Mouse (Mus musculus) intestine, embryonic 16.5 days (tissue): Measurements from ENCODE around the gene Eya2. TPM values are rescaled to one million over a fixed set of nuclear protein-coding genes. Genes with fewer than 3 reads are reported as not detected.
A peak's percentile ranks its signal among the peaks of the same experiment; 100 is the strongest.
"Not testable (repeated sequence)": the region's sequence is repeated elsewhere in the genome, so short reads cannot be mapped to it uniquely, and the experiment has no call there.

ENCODE experiments used
- ATAC-seq: fragments of 200-750 bp; cut with Nextera tagmentation; 2 replicates; pipeline ENCODE4 v1.8.0; 2017; ENCODE audit warnings: moderate TSS enrichment, moderate library complexity
- H3K27ac ChIP-seq: fragments of 300-500 bp; sonication (generic); 2 replicates; pipeline ENCODE4 v1.5.1; 2014; ENCODE audit warnings: mild to moderate bottlenecking, low read length
- H3K27me3 ChIP-seq: fragments of 300-500 bp; sonication (generic); replicated peaks from 2 replicates; pipeline ENCODE4 v1.6.1; 2014; ENCODE audit warnings: low read length, control low read depth, mixed read lengths; ENCODE audit not compliant: control insufficient read depth, insufficient read depth
- H3K36me3 ChIP-seq: fragments of 300-500 bp; sonication (generic); 2 replicates; pipeline ENCODE4 v1.6.1; 2014; ENCODE audit warnings: low read length, control low read depth; ENCODE audit not compliant: control insufficient read depth, insufficient read depth
- H3K4me1 ChIP-seq: fragments of 300-500 bp; sonication (generic); 2 replicates; pipeline ENCODE4 v1.6.1; 2014; ENCODE audit warnings: low read length, control low read depth, mixed read lengths; ENCODE audit not compliant: control insufficient read depth, insufficient read depth
- H3K4me2 ChIP-seq: fragments of 300-500 bp; sonication (generic); 2 replicates; pipeline ENCODE4 v1.6.1; 2014; ENCODE audit warnings: low read depth, low read length, control low read depth
- H3K4me3 ChIP-seq: fragments of 300-500 bp; sonication (generic); 2 replicates; pipeline ENCODE4 v1.5.1; 2014; ENCODE audit warnings: mild to moderate bottlenecking, low read length
- H3K9ac ChIP-seq: fragments of 300-500 bp; sonication (generic); 2 replicates; pipeline ENCODE4 v1.6.1; 2014; ENCODE audit warnings: low read depth, low read length
- H3K9me3 ChIP-seq: fragments of 300-500 bp; sonication (generic); 2 replicates; pipeline ENCODE4 v1.6.1; 2016; ENCODE audit warnings: low read length, control low read depth; ENCODE audit not compliant: control insufficient read depth
- WGBS: fragments of 180-500 bp; shearing (Covaris S2); extraction: QIAGEN DNeasy Blood & Tissue Kit; methylation state at CpG from one replicate; pipeline ENCODE4 v1.1.7; 2014; 5-methylcytosine and 5-hydroxymethylcytosine counted together
- polyA plus RNA-seq: library from polyadenylated mRNA; unstranded; fragments of >200 nt; fragmentation: Nextera tagmentation; extraction: Ambion mirVana; gene quantifications from 2 replicates; pipeline ENCODE4 v1.2.1, GENCODE M21; 2015

Eya2 gene
- polyA plus RNA-seq, 1 experiment from 2014 or later = 0.33 TPM

GRCm38 (mm10) chr2:165788796-165789195, 194.0 kb downstream of the Eya2 start:
- 95% methylated on average over 9 of the region's 9 CpGs for WGBS
- ATAC-seq = no peak
- H3K36me3 ChIP-seq = peaks cover 32% of the 10 kb centered on the region

GRCm38 (mm10) chr2:165789667-165790066, 194.8 kb downstream of the Eya2 start:
- ATAC-seq = no peak
- Histone ChIP-seq H3K9ac (no peak overlapping the region), H3K4me3 (no peak overlapping the region), H3K36me3 (peaks cover 36% of the 10 kb centered on the region), H3K9me3 (no peaks in the 10 kb centered on the region), H3K4me2 (no peak overlapping the region), H3K27ac (no peak overlapping the region), H3K27me3 (no peaks in the 10 kb centered on the region), H3K4me1 (no peaks in the 10 kb centered on the region)
- 91% methylated on average over 3 of the region's 3 CpGs for WGBS

More at GRCm38 (mm10) chr2:165788796-165789195, 194.0 kb downstream of the Eya2 start:
- Histone ChIP-seq H3K4me1 (no peaks in the 10 kb centered on the region), H3K4me3 (no peak overlapping the region), H3K9me3 (no peaks in the 10 kb centered on the region), H3K4me2 (no peak overlapping the region), H3K27me3 (no peaks in the 10 kb centered on the region), H3K27ac (no peak overlapping the region), H3K9ac (no peak overlapping the region)

DNA sequence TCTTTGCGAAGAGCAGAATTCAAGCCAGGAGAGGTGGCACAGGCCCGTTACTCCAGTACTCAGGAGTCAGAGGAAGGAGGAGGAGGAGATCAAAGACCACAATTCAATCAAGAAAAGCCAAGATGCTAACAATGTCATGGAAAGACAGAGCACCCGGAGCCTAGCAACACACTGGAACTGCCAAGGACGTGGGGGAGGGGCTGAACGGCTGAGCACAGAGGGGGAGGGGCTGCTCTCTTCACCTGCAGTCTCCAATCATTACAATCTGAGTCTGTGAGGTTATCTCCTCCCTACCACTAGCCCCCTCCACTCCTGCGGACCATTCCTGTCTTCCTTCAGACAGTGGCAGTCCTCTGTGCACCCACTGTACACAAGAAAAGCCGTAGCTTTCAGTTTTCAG, 196.2 kb downstream of the Eya2 start:
- 48% methylated on average over 7 of the region's 7 CpGs for WGBS
- H3K9ac ChIP-seq = no peak overlapping the region
- no peak overlapping the region for H3K27ac ChIP-seq
- no peak overlapping the region for H3K4me3 ChIP-seq
- H3K4me1 ChIP-seq = no peaks in the 10 kb centered on the region
- H3K4me2 ChIP-seq = no peak overlapping the region
- peaks cover 32% of the 10 kb centered on the region for H3K36me3 ChIP-seq
- no peaks in the 10 kb centered on the region for H3K9me3 ChIP-seq
- ATAC-seq = no peak
- no peaks in the 10 kb centered on the region for H3K27me3 ChIP-seq

DNA sequence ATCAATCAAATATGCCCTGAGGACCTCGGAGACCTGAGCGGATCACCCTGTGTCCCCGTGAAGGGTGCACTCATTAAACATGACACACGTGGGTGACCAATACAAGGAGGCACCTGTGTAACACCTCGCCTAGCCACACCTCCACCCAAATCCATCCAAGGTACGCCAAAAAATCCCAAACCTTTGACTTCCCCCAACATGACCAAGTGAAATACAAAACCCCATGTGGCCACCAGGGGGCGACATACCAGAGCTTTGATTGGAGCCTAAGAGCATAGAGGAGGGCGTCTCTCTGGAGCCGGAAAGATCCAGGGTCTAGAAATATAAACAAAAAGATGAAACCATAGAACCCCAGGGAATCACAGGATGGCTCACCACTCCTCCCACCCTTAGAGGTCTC, 196.8 kb downstream of the Eya2 start:
- Histone ChIP-seq H3K4me1 (no peaks in the 10 kb centered on the region), H3K9me3 (no peaks in the 10 kb centered on the region), H3K27ac (no peak overlapping the region), H3K4me3 (no peak overlapping the region), H3K9ac (no peak overlapping the region), H3K27me3 (no peaks in the 10 kb centered on the region), H3K36me3 (peaks cover 35% of the 10 kb centered on the region), H3K4me2 (no peak overlapping the region)
- WGBS = 60% methylated on average over 9 of the region's 9 CpGs
- peak; percentile 35 for ATAC-seq

DNA sequence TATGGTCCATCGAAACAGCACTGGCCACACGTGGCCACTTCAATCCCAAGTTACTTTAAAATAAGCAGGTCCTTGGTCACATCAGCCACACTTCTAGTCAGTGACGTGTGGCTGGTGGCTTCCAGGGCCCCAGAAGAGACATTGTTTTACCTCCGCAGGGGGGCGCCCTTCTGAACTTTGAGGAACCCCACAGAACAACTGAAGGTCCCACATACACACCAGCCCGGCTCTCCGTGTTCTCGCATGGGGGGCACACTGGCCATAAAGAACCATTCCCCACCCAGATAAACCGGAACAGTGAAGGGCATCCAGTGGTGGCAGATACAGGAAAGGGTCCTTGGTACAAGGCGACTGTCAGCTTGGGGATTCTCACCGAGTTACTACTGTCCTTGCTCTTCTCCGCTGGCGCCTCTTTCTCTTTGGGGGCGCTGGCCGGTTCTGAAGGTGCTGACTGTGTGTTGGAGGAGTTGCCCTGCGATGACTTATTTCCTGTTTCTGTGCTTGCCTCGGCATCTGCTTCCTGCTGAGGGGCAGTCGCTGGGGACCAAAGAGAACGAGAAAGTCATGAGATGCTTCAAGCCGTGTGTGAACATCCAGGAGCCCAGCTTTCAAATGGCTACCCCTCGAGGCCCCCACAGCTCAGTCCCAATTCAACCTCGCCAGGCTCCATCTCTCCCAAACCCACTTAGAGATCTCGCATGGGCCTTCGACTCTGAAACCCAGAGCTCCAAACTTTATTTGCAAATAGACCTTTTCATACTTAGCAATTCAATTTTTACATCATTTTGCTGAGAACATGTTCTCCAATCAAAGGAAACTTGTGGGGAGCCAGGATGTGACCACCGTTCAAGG, 197.8 kb downstream of the Eya2 start:
- Histone ChIP-seq H3K9ac (no peak overlapping the region), H3K4me1 (no peaks in the 10 kb centered on the region), H3K36me3 (peaks cover 42% of the 10 kb centered on the region), H3K9me3 (no peaks in the 10 kb centered on the region), H3K4me3 (no peak overlapping the region), H3K27me3 (no peaks in the 10 kb centered on the region), H3K27ac (no peak overlapping the region), H3K4me2 (no peak overlapping the region)
- 85% methylated on average over 25 of the region's 25 CpGs for WGBS
- ATAC-seq = no peak

- no peak overlapping the region for H3K27ac ChIP-seq
- no peaks in the 10 kb centered on the region for H3K27me3 ChIP-seq
- no peak overlapping the region for H3K9ac ChIP-seq
- no peaks in the 10 kb centered on the region for H3K9me3 ChIP-seq
- 69% methylated on average over 3 of the region's 3 CpGs for WGBS
- no peak for ATAC-seq
- peaks cover 46% of the 10 kb centered on the region for H3K36me3 ChIP-seq
- H3K4me2 ChIP-seq = no peak overlapping the region
- H3K4me3 ChIP-seq = no peak overlapping the region
- no peaks in the 10 kb centered on the region for H3K4me1 ChIP-seq
Measured at GRCm38 (mm10) chr2:165793283-165793638, 198.4 kb downstream of the Eya2 start.

DNA sequence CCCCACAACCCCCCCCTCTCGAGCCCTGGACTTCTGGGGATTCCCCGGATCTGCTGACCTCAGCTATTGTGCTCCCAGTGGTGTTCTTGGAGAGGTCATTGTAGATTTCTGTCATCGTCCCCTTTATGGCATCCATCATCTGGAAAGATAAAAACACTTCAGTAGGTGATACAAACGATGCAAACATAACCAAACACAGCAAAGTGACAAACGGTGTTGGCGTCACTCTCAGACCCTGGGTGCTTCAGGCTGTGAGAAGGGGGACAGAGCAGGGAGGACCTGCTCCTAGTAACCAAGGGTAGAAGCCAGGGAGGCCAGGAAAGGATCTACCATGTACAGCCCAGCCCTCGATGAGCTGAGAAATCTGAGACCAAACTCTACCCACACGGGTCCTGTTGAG, 203.0 kb downstream of the Eya2 start:
- peaks cover 36% of the 10 kb centered on the region for H3K36me3 ChIP-seq
- ATAC-seq = no peak
- H3K9me3 ChIP-seq = no peaks in the 10 kb centered on the region
- H3K4me3 ChIP-seq = no peak overlapping the region
- no peaks in the 10 kb centered on the region for H3K27me3 ChIP-seq
- 47% methylated on average over 8 of the region's 8 CpGs for whole genome bisulfite sequencing
- H3K4me1 ChIP-seq = no peaks in the 10 kb centered on the region
- H3K4me2 ChIP-seq = no peak overlapping the region
- H3K9ac ChIP-seq = no peak overlapping the region
- H3K27ac ChIP-seq = no peak overlapping the region; the same call in 1 of the 2 replicates

- 92% methylated on average over 3 of the region's 3 CpGs for WGBS
- not testable (repeated sequence) for H3K9me3 ChIP-seq, H3K27me3 ChIP-seq, H3K4me2 ChIP-seq, H3K4me3 ChIP-seq, H3K9ac ChIP-seq, ATAC-seq, H3K27ac ChIP-seq, H3K4me1 ChIP-seq
- peaks cover 28% of the 10 kb centered on the region for H3K36me3 ChIP-seq
Measured at GRCm38 (mm10) chr2:165800174-165800573, 205.3 kb downstream of the Eya2 start.

- no peak for ATAC-seq
- H3K36me3 ChIP-seq = peaks cover 26% of the 10 kb centered on the region
Measured at GRCm38 (mm10) chr2:165808179-165808975, 213.5 kb downstream of the Eya2 start.

More at GRCm38 (mm10) chr2:165808179-165808975, 213.5 kb downstream of the Eya2 start:
- Histone ChIP-seq H3K9me3 (no peaks in the 10 kb centered on the region), H3K4me3 (no peak overlapping the region), H3K9ac (no peak overlapping the region), H3K27ac (no peak overlapping the region), H3K27me3 (no peaks in the 10 kb centered on the region), H3K4me1 (no peaks in the 10 kb centered on the region), H3K4me2 (no peak overlapping the region)
- 94% methylated on average over 12 of the region's 12 CpGs for WGBS
